Mouse (Mus musculus) neural tube, embryonic 15.5 days (tissue): ENCODE results near the gene Lpcat2. TPM values are rescaled to one million over a fixed set of nuclear protein-coding genes. Genes with fewer than 3 reads are reported as not detected.

Experiments
- ATAC-seq: fragments of 200-750 bp; cut with Nextera tagmentation; 2 replicates; pipeline ENCODE4 v1.8.0; 2017; ENCODE audit warnings: mild to moderate bottlenecking, moderate TSS enrichment, moderate library complexity; ENCODE audit not compliant: low FRiP score
- H3K27ac ChIP-seq: fragments of 300-500 bp; sonication (generic); replicated peaks from 2 replicates; pipeline ENCODE4 v1.5.1; 2015; ENCODE audit warnings: mild to moderate bottlenecking, inconsistent platforms
- H3K27me3 ChIP-seq: fragments of 300-500 bp; sonication (generic); replicated peaks from 2 replicates; pipeline ENCODE4 v1.6.1; 2015; ENCODE audit warnings: inconsistent platforms
- H3K36me3 ChIP-seq: fragments of 300-500 bp; sonication (generic); 2 replicates; pipeline ENCODE4 v1.6.1; 2015; ENCODE audit warnings: inconsistent platforms
- H3K4me1 ChIP-seq: fragments of 300-500 bp; sonication (generic); 2 replicates; pipeline ENCODE4 v1.6.1; 2015; ENCODE audit warnings: inconsistent platforms
- H3K4me2 ChIP-seq: fragments of 300-500 bp; sonication (generic); 2 replicates; pipeline ENCODE4 v1.6.1; 2015; ENCODE audit warnings: inconsistent platforms, mild to moderate bottlenecking, moderate library complexity
- H3K4me3 ChIP-seq: fragments of 300-500 bp; sonication (generic); replicated peaks from 2 replicates; pipeline ENCODE4 v1.5.1; 2015; ENCODE audit warnings: mild to moderate bottlenecking, inconsistent platforms
- H3K9ac ChIP-seq: fragments of 300-500 bp; sonication (generic); replicated peaks from 2 replicates; pipeline ENCODE4 v1.6.1; 2015; ENCODE audit warnings: mild to moderate bottlenecking, inconsistent platforms
- H3K9me3 ChIP-seq: fragments of 300-500 bp; sonication (generic); replicated peaks from 2 replicates; pipeline ENCODE4 v1.6.1; 2016; ENCODE audit warnings: inconsistent platforms
- WGBS: fragments of 180-500 bp; shearing (Covaris S2); methylation state at CpG from one replicate; pipeline ENCODE4 v1.1.7; 2015; ENCODE audit warnings: mixed read lengths; 5-methylcytosine and 5-hydroxymethylcytosine counted together
- polyA plus RNA-seq: library from polyadenylated mRNA; unstranded; fragments of >200 nt; fragmentation: Nextera tagmentation; extraction: Ambion mirVana; gene quantifications from 2 replicates; pipeline ENCODE4 v1.2.1, GENCODE M21; 2015

The Lpcat2 gene
- polyA plus RNA-seq, 1 experiment from 2014 or later, result 12.9 TPM

DNA sequence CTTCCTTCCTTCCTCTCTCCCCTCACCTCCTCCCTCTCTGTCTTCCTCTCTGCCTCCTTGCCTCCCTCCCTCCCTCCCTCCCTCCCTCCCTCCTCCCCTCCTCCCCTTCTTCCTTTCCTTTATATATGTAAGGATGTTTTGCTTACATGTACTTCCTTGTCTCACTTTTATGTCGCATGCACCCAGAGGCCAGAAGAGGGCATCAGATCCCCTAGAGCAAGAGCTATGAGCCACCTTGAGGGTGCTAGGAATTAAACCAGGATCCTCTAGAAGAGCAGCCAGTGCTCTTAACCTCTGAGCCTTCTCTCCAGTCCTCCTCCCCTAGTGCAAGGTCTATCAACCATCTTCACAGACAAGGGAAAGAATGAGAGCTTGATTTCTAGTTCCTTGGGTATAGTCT, 40.9 kb downstream of the Lpcat2 start:
- no peak overlapping the region for H3K4me3 ChIP-seq
- H3K9me3 ChIP-seq, result no peaks in the 10 kb centered on the region
- 89% methylated on average over 1 of the region's 1 CpGs for WGBS
- no peak for ATAC-seq
- H3K4me1 ChIP-seq, result peaks cover 8% of the 10 kb centered on the region; the same call in 1 of the 2 replicates
- no peaks in the 10 kb centered on the region for H3K27me3 ChIP-seq
- H3K9ac ChIP-seq, result no peak overlapping the region
- H3K36me3 ChIP-seq, result no peaks in the 10 kb centered on the region
- H3K27ac ChIP-seq, result no peak overlapping the region
- no peak overlapping the region for H3K4me2 ChIP-seq

DNA sequence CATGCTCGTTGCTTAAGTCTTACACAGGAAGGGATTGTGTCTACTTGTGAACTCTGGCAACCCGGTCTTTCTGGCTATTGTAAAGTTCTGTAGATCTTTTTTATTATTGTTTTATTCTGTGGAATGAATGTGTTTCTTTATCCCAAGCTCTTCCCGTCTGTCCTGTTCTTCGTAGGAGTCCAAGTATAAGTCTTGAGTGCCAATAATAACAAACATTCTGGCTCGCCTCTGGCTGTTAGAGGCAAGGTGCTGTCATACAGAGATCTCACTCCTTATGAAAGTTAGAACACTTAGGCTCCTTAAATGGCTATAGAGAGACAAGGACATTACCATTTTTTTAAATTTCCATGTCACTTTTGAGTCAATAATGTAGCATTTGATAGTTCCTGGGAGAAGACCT, 41.5 kb downstream of the Lpcat2 start:
- Histone ChIP-seq H3K36me3 (no peaks in the 10 kb centered on the region), H3K9me3 (no peaks in the 10 kb centered on the region), H3K4me2 (no peak overlapping the region), H3K27ac (no peak overlapping the region), H3K4me3 (no peak overlapping the region), H3K27me3 (no peaks in the 10 kb centered on the region), H3K9ac (no peak overlapping the region), H3K4me1 (peaks cover 8% of the 10 kb centered on the region; the same call in 1 of the 2 replicates)
- ATAC-seq, result no peak
- 79% methylated on average over 5 of the region's 5 CpGs for WGBS

DNA sequence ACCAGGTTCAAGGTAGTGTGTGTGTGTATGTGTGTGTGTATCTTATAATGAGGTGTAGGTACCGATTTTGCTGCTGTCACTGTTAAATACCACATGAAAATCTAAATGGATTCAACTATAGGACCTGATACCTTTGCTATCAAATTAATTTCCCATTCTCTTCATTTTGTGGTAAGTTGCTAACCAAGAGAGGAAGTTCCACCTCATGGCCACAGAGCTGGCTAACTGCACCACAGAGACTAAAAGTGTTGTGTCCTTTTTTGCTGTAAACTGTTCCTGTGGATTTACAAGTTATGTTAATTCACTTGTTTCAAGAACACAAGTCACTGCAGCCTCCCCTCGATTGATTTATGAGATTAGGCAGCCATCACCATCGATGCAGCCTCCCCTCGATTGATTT, 42.7 kb downstream of the Lpcat2 start:
- H3K27ac ChIP-seq, result no peak overlapping the region
- WGBS, result 75% methylated on average over 4 of the region's 4 CpGs
- no peak overlapping the region for H3K4me2 ChIP-seq
- no peak for ATAC-seq
- H3K27me3 ChIP-seq, result no peaks in the 10 kb centered on the region
- peaks cover 10% of the 10 kb centered on the region for H3K4me1 ChIP-seq
- no peaks in the 10 kb centered on the region for H3K36me3 ChIP-seq
- H3K9ac ChIP-seq, result no peak overlapping the region
- H3K9me3 ChIP-seq, result no peaks in the 10 kb centered on the region
- no peak overlapping the region for H3K4me3 ChIP-seq

DNA sequence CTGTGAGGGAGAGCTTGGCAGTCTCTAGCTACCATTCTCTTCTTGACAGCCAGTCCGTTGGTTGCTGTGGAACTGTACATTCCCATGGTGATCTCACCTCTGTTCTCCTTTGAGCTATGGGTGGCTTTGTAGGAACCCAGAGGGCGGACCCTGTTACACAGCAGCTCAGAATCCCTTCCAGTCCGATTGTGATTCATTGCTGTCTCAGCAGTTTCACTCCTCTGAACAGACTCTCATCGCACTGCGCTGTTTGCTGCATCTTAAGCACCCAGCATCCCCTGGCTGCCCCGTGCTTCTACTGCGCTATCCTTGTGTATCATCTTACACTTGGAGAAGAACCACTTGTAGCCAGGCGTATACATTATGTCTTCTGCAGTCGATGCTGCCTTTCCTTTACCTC, 44.5 kb downstream of the Lpcat2 start:
- peaks cover 18% of the 10 kb centered on the region for H3K4me1 ChIP-seq
- no peak overlapping the region for H3K4me3 ChIP-seq
- H3K9ac ChIP-seq, result no peak overlapping the region
- H3K36me3 ChIP-seq, result no peaks in the 10 kb centered on the region
- ATAC-seq, result peak; percentile 45; the same call in 1 of the 2 replicates
- 68% methylated on average over 9 of the region's 9 CpGs for WGBS
- no peak overlapping the region for H3K4me2 ChIP-seq
- no peak overlapping the region for H3K27ac ChIP-seq
- H3K27me3 ChIP-seq, result no peaks in the 10 kb centered on the region
- no peaks in the 10 kb centered on the region for H3K9me3 ChIP-seq

DNA sequence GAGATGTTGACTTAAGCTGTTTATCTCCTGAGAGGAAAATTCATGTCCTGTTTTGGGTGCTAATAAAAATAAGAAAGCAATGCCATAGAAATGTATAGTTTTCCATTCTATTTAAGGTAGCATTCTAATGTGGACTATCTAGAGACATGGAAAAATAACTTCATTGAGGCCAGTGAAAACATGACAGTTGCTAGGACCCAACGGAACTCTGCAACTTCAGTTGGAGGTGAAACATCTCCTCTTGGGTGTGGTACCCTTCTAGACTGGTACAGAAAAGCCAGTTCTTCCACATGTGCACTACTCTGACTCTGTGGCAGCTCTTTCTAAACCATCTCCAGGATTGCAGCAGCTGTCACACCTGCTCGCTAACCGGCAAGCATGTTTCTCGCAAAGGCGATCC, 46.0 kb downstream of the Lpcat2 start, which contains the start of gene Capns2:
Gene Capns2, plus strand, starts transcription at position 301 of the 400 bp plus-strand sequence.
- ATAC-seq, result no peak
- 95% methylated on average over 5 of the region's 5 CpGs for WGBS
- H3K27me3 ChIP-seq, result no peaks in the 10 kb centered on the region
- H3K4me3 ChIP-seq, result no peak within 1 kb of the TSS
- no peaks in the 10 kb centered on the region for H3K9me3 ChIP-seq
- H3K4me2 ChIP-seq, result no peak within 1 kb of the TSS
- H3K36me3 ChIP-seq, result no peaks in the 10 kb centered on the region
- no peak within 1 kb of the TSS for H3K9ac ChIP-seq
- H3K27ac ChIP-seq, result no peak within 1 kb of the TSS
- peaks cover 10% of the 10 kb centered on the region; the same call in 1 of the 2 replicates for H3K4me1 ChIP-seq

DNA sequence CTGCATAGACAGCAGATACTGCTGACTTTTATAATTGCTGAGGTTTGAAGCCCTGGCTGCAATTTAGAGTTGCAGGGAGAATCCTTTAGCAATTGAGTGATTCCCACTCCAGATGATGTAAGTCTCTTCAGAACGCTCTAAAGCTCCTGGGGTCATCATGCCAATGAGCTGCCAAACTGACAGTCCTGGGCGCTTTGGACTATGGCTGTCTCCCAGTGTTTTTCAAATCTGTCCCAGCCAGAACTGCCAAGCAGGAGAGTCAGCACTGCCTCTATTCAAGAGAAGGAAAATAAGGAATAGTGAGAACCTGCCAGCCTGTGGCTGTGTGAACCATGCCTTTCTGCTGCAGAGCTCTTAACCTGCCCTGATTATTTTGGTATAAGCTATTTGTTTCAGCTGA, 47.8 kb downstream of the Lpcat2 start:
- 77% methylated on average over 2 of the region's 2 CpGs for WGBS
- no peak for ATAC-seq
- Histone ChIP-seq H3K27me3 (no peaks in the 10 kb centered on the region), H3K4me1 (peaks cover 10% of the 10 kb centered on the region; the same call in 1 of the 2 replicates), H3K36me3 (no peaks in the 10 kb centered on the region), H3K4me2 (no peak overlapping the region), H3K9ac (no peak overlapping the region), H3K27ac (no peak overlapping the region), H3K4me3 (no peak overlapping the region), H3K9me3 (no peaks in the 10 kb centered on the region)

DNA sequence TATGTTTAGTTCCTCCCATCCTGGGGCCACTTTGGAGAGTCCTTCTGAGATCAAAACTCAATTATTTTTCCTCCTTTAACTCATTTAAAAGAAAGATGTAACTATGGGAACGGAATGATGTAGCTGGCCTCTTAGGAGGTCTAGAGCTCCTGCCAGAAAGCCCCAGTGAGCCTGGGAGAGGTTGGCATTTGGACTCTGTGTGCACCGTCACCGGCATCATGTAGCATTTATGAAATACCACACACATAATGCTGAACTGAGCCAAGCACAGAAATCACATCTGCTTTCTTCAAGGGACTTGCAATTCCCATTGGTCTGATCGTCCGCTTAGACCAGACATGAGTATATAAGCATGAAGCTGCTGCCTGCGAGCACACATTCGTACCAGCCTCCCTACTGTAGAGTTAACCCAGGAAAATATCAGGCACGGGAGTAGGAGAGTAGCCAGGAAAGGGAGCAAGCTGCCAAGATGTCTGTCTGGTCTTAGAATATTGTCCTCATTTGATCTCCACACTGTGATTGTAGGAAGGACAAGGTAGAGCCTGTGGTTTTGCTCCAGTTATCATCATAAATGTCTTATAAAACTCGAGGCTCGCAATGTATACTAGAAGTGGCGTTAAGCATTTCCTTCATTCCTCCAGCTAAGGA, 48.5 kb downstream of the Lpcat2 start:
- Histone ChIP-seq H3K4me2 (no peak overlapping the region), H3K4me1 (peaks cover 10% of the 10 kb centered on the region; the same call in 1 of the 2 replicates), H3K27ac (no peak overlapping the region), H3K9me3 (no peaks in the 10 kb centered on the region), H3K36me3 (no peaks in the 10 kb centered on the region), H3K4me3 (no peak overlapping the region), H3K9ac (no peak overlapping the region), H3K27me3 (no peaks in the 10 kb centered on the region)
- 84% methylated on average over 11 of the region's 11 CpGs for WGBS
- no peak for ATAC-seq

DNA sequence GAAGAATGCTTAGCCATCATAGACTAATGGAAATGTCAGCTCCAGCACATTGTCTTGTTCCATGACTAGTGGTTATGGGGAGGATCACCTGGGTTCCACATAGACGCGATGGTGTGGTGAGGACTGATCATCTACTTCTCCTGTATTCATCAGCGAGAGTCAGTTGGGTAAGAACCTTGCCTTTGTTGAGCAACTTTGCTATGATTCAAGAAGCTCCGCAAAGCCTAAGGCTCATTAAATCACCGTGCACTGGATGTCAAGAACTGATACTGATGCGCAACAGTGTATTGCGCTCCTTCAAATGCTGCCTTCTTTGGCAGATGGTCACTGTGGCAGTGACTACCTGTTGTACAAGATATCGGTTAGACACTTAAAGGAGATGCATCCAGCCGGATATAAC, 51.4 kb downstream of the Lpcat2 start:
- Histone ChIP-seq H3K4me2 (no peak overlapping the region), H3K27me3 (no peaks in the 10 kb centered on the region), H3K4me1 (peaks cover 10% of the 10 kb centered on the region; the same call in 1 of the 2 replicates), H3K4me3 (no peak overlapping the region), H3K36me3 (0 out of 2 replicates have a peak, but pooled peaks cover 3% of the 10 kb centered on the region), H3K9ac (no peak overlapping the region), H3K9me3 (no peaks in the 10 kb centered on the region), H3K27ac (no peak overlapping the region)
- ATAC-seq, result no peak
- 93% methylated on average over 9 of the region's 9 CpGs for WGBS

DNA sequence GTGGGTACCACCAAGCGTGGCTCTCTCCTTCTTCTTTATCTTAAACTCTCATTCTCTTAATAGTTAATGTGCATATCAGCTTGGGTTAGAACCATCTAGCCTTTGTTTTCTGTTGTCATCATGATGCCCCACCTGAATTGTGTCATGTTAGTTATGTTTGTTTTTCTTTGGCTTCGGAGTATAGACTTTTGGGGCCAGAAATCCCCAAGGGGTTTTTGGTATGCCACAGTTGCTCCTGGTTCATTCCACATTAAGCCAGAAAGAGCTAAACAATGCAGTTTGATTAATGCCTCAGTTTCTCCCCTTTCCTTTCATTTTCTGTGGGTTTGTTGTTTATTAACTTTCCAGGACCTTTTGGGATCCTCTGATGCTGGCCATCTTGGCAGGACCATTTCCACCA, 53.3 kb downstream of the Lpcat2 start:
- H3K4me1 ChIP-seq, result 0 out of 2 replicates have a peak, but pooled peaks cover 1% of the 10 kb centered on the region
- 0 out of 2 replicates have a peak, but pooled peaks cover 3% of the 10 kb centered on the region for H3K36me3 ChIP-seq
- ATAC-seq, result no peak
- H3K9ac ChIP-seq, result no peak overlapping the region
- H3K4me2 ChIP-seq, result no peak overlapping the region
- H3K9me3 ChIP-seq, result no peaks in the 10 kb centered on the region
- H3K4me3 ChIP-seq, result no peak overlapping the region
- H3K27me3 ChIP-seq, result no peaks in the 10 kb centered on the region
- 84% methylated on average over 2 of the region's 2 CpGs for WGBS
- no peak overlapping the region for H3K27ac ChIP-seq

DNA sequence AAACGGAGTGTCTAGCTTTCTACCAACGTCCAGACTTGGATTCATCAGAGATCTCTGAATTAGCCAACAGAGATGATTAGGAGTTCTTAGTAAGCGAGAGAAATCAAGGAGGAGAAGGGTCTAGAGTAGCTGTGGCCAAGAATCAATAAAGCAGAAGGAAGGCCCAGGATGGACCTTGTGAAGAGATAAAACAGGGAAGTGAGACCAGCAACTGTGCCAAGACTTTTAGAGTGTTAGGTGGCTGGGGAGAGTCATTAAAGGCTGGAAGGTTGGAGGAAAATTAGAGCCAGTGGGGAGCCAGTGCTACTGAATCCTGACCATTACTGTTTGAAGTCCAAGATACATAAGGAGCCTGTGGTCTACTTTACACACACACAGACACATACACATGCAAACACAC, 56.3 kb downstream of the Lpcat2 start:
- H3K4me2 ChIP-seq, result no peak overlapping the region
- no peaks in the 10 kb centered on the region for H3K9me3 ChIP-seq
- ATAC-seq, result no peak
- H3K36me3 ChIP-seq, result 0 out of 2 replicates have a peak, but pooled peaks cover 3% of the 10 kb centered on the region
- no peaks in the 10 kb centered on the region for H3K4me1 ChIP-seq
- H3K27me3 ChIP-seq, result no peaks in the 10 kb centered on the region
- H3K4me3 ChIP-seq, result no peak overlapping the region
- H3K9ac ChIP-seq, result no peak overlapping the region
- no peak overlapping the region for H3K27ac ChIP-seq
- 84% methylated on average over 3 of the region's 3 CpGs for WGBS

DNA sequence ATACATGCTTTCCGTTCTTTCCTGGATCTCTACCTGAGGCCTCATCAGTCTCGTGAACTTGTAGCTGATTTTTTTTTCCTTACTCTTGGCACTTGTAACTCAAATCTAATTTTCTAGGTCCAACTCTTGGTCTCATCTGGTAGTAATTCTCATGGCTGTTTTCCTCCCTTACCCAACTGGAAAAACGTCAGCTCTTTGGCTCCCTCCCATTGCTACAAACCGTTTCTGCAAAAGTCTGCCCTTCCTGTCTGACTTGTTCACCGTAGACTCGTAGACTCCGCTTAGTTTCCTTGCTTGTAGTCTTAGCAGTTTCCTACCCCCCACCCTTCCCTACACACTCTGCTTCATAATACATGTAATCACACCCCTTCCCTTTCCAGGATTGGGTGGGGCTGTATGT, 58.3 kb downstream of the Lpcat2 start:
- H3K9me3 ChIP-seq, result no peaks in the 10 kb centered on the region
- no peak for ATAC-seq
- no peak overlapping the region for H3K4me3 ChIP-seq
- H3K27me3 ChIP-seq, result no peaks in the 10 kb centered on the region
- H3K4me2 ChIP-seq, result no peak overlapping the region
- no peaks in the 10 kb centered on the region for H3K4me1 ChIP-seq
- 91% methylated on average over 7 of the region's 7 CpGs for WGBS
- no peak overlapping the region for H3K27ac ChIP-seq
- H3K9ac ChIP-seq, result no peak overlapping the region
- 0 out of 2 replicates have a peak, but pooled peaks cover 3% of the 10 kb centered on the region for H3K36me3 ChIP-seq

DNA sequence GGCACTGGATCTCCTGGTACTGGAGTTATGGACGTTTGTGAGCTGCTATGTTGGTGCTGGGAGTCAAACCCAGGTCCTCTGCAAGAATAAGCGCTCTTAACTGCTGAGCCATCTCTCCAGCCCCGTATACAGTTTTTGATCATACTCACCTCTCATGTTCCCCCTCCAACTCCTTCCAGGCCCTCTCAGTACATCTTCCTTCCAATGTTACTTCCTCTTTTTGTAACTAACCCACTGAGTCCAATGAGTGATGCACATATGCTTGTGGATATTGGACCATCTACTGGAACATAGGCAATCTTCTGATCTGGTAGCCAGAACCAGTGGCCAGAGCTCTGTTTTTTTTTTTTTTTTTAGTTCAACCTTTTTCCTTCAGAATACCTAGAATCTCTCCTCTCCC, 60.9 kb downstream of the Lpcat2 start:
- Histone ChIP-seq H3K27ac (no peak overlapping the region), H3K9me3 (no peaks in the 10 kb centered on the region), H3K4me1 (no peaks in the 10 kb centered on the region), H3K27me3 (no peaks in the 10 kb centered on the region), H3K36me3 (no peaks in the 10 kb centered on the region), H3K4me3 (no peak overlapping the region), H3K9ac (no peak overlapping the region), H3K4me2 (no peak overlapping the region)
- 89% methylated on average over 3 of the region's 3 CpGs for WGBS
- ATAC-seq, result no peak
